Mouse (Mus musculus) midbrain, embryonic 11.5 days (tissue): ENCODE measurements around the gene RPS10-NUDT3. TPM values are rescaled to one million over a fixed set of nuclear protein-coding genes. Genes with fewer than 3 reads are reported as not detected.

Source experiments
- ATAC-seq: fragments of 200-750 bp; cut with Nextera tagmentation; 2 replicates; pipeline ENCODE4 v1.8.0; 2017; ENCODE audit warnings: moderate TSS enrichment, moderate library complexity; ENCODE audit not compliant: low FRiP score
- DNase-seq: peaks from one replicate; pipeline ENCODE4 v3.0.0; 2015; ENCODE audit warnings: low spot score; ENCODE audit errors: missing footprints
- H3K27ac ChIP-seq: fragments of 300-500 bp; sonication (generic); 2 replicates; pipeline ENCODE4 v1.5.1; 2014; ENCODE audit warnings: low read depth, low read length
- H3K27me3 ChIP-seq: fragments of 300-500 bp; sonication (generic); 2 replicates; pipeline ENCODE4 v1.6.1; 2014; ENCODE audit warnings: mild to moderate bottlenecking, low read length, moderate library complexity, mixed read lengths; ENCODE audit not compliant: control insufficient read depth, insufficient read depth
- H3K36me3 ChIP-seq: fragments of 300-500 bp; sonication (generic); 2 replicates; pipeline ENCODE4 v1.6.1; 2014; ENCODE audit warnings: mild to moderate bottlenecking, low read length, moderate library complexity, mixed read lengths; ENCODE audit not compliant: control insufficient read depth, insufficient read depth
- H3K4me1 ChIP-seq: fragments of 300-500 bp; sonication (generic); 2 replicates; pipeline ENCODE4 v1.6.1; 2014; ENCODE audit warnings: low read length; ENCODE audit not compliant: control insufficient read depth, insufficient read depth
- H3K4me2 ChIP-seq: fragments of 300-500 bp; sonication (generic); 2 replicates; pipeline ENCODE4 v1.6.1; 2014; ENCODE audit warnings: mild to moderate bottlenecking, moderate library complexity
- H3K4me3 ChIP-seq: fragments of 300-500 bp; sonication (generic); 2 replicates; pipeline ENCODE4 v1.5.1; 2014; ENCODE audit warnings: low read depth, low read length
- H3K9ac ChIP-seq: fragments of 300-500 bp; sonication (generic); 2 replicates; pipeline ENCODE4 v1.6.1; 2014; ENCODE audit warnings: low read length
- H3K9me3 ChIP-seq: fragments of 300-500 bp; sonication (generic); 2 replicates; pipeline ENCODE4 v1.6.1; 2016; ENCODE audit warnings: low read length; ENCODE audit not compliant: control insufficient read depth
- WGBS: fragments of 180-500 bp; shearing (Covaris S2); extraction: QIAGEN DNeasy Blood & Tissue Kit; methylation state at CpG from one replicate; pipeline ENCODE4 v1.1.7; 2014; 5-methylcytosine and 5-hydroxymethylcytosine counted together
- polyA plus RNA-seq: library from polyadenylated mRNA; unstranded; fragments of >200 nt; fragmentation: Nextera tagmentation; extraction: Ambion mirVana; gene quantifications from 2 replicates; pipeline ENCODE4 v1.2.1, GENCODE M21; 2014

The RPS10-NUDT3 gene
- polyA plus RNA-seq, 1 experiment from 2014 or later: not detected

GRCm38 (mm10) chr17:27555512-27556172 lies 79.4 kb downstream of the RPS10-NUDT3 start:
- DNase-seq (peak; percentile 97), ATAC-seq (peak; percentile 35)
- Histone ChIP-seq H3K27me3 (no peaks in the 10 kb centered on the region), H3K27ac (peak overlapping the region; percentile 95), H3K4me3 (peak overlapping the region; percentile 95), H3K4me1 (peaks cover 41% of the 10 kb centered on the region), H3K4me2 (peak overlapping the region; percentile 76), H3K9ac (peak overlapping the region; percentile 94), H3K36me3 (no peaks in the 10 kb centered on the region), H3K9me3 (no peaks in the 10 kb centered on the region)
- under 1% methylated on average over 50 of the region's 55 CpGs for WGBS

DNA sequence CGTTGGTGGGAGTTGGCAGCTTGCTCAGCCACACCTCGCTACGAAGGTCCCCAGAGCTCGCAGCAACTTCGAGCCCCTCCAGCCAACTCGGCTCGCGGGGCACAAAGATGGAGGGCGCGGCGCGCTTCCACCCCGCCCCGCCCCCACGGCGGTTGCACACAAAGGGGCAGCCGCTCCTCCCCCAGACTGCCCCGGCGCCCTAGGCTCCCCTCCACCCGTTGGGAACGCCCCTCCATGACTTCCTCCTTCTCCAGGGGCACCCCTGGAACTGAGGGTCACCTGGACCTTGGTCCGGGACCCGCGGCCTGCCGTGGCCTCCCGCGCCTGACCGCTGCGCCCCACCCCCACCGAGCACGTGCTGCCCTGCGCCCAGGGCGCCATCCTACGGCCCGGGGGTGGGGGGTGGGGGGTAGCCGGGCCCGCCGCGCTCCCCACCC lies 79.9 kb downstream of the RPS10-NUDT3 start:
- Histone ChIP-seq H3K27ac (peak overlapping the region; percentile 95), H3K9me3 (no peaks in the 10 kb centered on the region), H3K36me3 (no peaks in the 10 kb centered on the region), H3K4me1 (peaks cover 38% of the 10 kb centered on the region), H3K4me2 (peak overlapping the region; percentile 76), H3K9ac (peak overlapping the region; percentile 94), H3K4me3 (peak overlapping the region; percentile 95), H3K27me3 (no peaks in the 10 kb centered on the region)
- DNase-seq: peak; percentile 98
- peak; percentile 53 for ATAC-seq
- WGBS: under 1% methylated on average over 36 of the region's 39 CpGs

DNA sequence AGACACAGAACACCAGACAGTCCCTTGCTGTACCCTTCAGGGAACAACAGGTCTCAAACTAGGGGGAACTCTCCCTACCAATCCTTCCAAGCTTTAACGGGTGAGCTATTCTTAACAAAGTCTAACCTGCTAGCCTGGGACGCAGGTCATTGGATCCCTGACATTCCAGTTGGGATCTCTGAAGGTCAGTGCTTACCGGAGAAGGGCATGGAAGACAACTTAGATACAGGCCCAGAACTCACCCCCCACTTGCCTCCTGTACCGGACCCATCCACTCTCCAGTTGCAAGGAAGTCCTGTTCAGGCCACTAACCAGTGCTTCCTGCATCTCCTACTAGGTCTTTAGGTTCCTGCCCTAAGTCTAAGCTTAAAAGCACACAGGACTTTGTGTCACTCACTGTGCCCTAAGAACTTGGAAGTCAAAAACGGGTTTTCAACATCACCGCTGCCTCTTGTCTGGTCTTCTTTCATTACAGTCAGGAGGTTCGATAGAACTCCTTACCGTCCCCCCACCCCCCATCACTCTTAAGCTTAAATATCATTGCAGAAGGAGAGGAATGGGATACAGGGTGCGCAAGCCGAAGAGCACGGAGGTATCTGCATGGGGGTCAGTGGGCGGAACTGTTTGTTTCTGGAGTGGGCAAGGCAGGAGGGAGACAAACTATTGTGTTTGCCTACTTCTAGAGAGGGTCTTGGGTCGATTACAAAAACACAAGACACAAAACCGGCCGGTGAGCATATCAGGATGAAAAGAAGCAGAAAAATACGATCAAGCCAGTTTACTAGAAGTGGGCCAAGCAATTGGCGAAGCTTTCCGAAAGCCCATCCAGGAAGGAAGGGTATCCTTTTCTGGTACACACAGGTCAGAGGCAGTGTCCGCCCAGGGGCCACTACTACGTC lies 80.7 kb downstream of the RPS10-NUDT3 start:
- Histone ChIP-seq H3K9ac (peak overlapping the region; percentile 94), H3K27me3 (no peaks in the 10 kb centered on the region), H3K4me1 (peaks cover 35% of the 10 kb centered on the region), H3K9me3 (no peaks in the 10 kb centered on the region), H3K36me3 (no peaks in the 10 kb centered on the region), H3K4me2 (peak overlapping the region; percentile 76), H3K4me3 (peak overlapping the region; percentile 95), H3K27ac (peak overlapping the region; percentile 95)
- ATAC-seq: no peak
- DNase-seq: peak; percentile 93
- WGBS: 35% methylated on average over 20 of the region's 20 CpGs

- Histone ChIP-seq H3K9ac (no peak overlapping the region), H3K4me1 (peaks cover 24% of the 10 kb centered on the region), H3K27ac (no peak overlapping the region), H3K4me3 (no peak overlapping the region), H3K9me3 (no peaks in the 10 kb centered on the region), H3K36me3 (no peaks in the 10 kb centered on the region), H3K4me2 (no peak overlapping the region), H3K27me3 (no peaks in the 10 kb centered on the region)
- whole genome bisulfite sequencing: 81% methylated on average over 23 of the region's 23 CpGs
- ATAC-seq (no peak), DNase-seq (no peak)
Observed at GRCm38 (mm10) chr17:27552215-27553201, 82.5 kb downstream of the RPS10-NUDT3 start.

- no peak for DNase-seq
- H3K9me3 ChIP-seq: no peaks in the 10 kb centered on the region
- peaks cover 24% of the 10 kb centered on the region for H3K4me1 ChIP-seq
- H3K9ac ChIP-seq: no peak overlapping the region; the same call in 1 of the 2 replicates
- no peak for ATAC-seq
- no peak overlapping the region for H3K4me3 ChIP-seq
- no peaks in the 10 kb centered on the region for H3K27me3 ChIP-seq
- no peak overlapping the region for H3K27ac ChIP-seq
- WGBS: 61% methylated on average over 10 of the region's 10 CpGs
- no peak overlapping the region for H3K4me2 ChIP-seq
- no peaks in the 10 kb centered on the region for H3K36me3 ChIP-seq
Observed at GRCm38 (mm10) chr17:27551393-27551940, 83.6 kb downstream of the RPS10-NUDT3 start.

DNA sequence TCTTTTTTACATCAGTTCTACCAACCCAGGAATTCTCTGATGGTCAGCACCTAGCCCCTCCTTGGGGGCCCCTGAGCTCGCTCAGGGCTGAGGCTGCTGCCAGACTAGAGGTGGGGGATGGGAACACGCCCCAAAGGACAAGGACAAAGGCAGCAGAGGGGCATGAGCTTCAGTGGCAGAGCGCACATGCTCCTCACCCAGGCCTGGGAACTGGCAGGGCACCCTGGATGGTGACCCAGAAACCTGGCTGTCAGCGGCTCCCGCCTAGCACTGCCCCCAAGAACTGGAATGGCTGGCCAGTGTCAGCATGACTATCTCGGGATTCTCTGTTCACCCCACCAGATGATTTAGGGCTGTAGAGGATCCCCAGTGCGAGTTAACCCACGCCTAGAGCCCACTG lies 85.8 kb downstream of the RPS10-NUDT3 start:
- H3K4me3 ChIP-seq: no peak overlapping the region
- peak overlapping the region; percentile 21; the same call in 1 of the 2 replicates for H3K9ac ChIP-seq
- WGBS: 40% methylated on average over 8 of the region's 8 CpGs
- H3K4me1 ChIP-seq: peaks cover 11% of the 10 kb centered on the region
- H3K36me3 ChIP-seq: no peaks in the 10 kb centered on the region
- H3K4me2 ChIP-seq: no peak overlapping the region
- no peaks in the 10 kb centered on the region for H3K27me3 ChIP-seq
- H3K9me3 ChIP-seq: no peaks in the 10 kb centered on the region
- DNase-seq: no peak
- no peak for ATAC-seq
- no peak overlapping the region for H3K27ac ChIP-seq

GRCm38 (mm10) chr17:27547253-27547868 lies 87.7 kb downstream of the RPS10-NUDT3 start:
- 77% methylated on average over 9 of the region's 9 CpGs for WGBS

DNA sequence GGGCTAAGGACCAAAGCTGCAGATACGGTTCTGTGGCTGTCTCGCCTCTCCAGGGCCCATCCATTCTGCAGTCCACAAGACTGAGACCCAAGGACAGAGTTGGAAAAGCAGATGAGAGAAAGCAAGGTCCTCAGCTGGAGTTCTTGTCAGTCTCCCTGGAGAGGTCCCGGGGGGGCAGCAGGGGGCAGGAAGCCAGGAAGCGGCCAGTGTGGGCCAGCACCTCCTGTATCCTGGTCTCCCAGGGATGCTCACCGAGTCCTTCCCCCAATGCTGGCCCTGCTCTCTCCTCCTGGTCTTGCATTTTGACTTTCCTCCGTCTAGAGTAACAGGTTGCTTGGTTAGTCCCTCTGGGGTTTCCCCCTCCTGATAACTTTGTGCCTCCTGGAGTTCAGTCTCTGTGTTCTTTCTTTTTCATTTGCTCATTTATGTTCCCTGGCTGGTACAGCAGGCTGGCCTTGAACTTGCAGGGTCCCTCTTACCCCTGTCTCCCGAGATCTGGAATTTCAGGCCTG lies 88.4 kb downstream of the RPS10-NUDT3 start:
- Histone ChIP-seq H3K27me3 (no peaks in the 10 kb centered on the region), H3K4me2 (no peak overlapping the region), H3K27ac (no peak overlapping the region), H3K9ac (no peak overlapping the region), H3K4me1 (peaks cover 11% of the 10 kb centered on the region), H3K36me3 (no peaks in the 10 kb centered on the region), H3K4me3 (no peak overlapping the region), H3K9me3 (no peaks in the 10 kb centered on the region)
- WGBS: 58% methylated on average over 7 of the region's 7 CpGs
- ATAC-seq (no peak), DNase-seq (no peak)

More at GRCm38 (mm10) chr17:27547253-27547868, 87.7 kb downstream of the RPS10-NUDT3 start:
- no peak for ATAC-seq
- H3K9ac ChIP-seq: no peak overlapping the region
- no peaks in the 10 kb centered on the region for H3K27me3 ChIP-seq
- no peak overlapping the region for H3K4me2 ChIP-seq
- DNase-seq: no peak
- H3K27ac ChIP-seq: no peak overlapping the region
- no peaks in the 10 kb centered on the region for H3K9me3 ChIP-seq
- H3K4me3 ChIP-seq: no peak overlapping the region
- H3K4me1 ChIP-seq: peaks cover 11% of the 10 kb centered on the region
- no peaks in the 10 kb centered on the region for H3K36me3 ChIP-seq
